Mouse (Mus musculus): ENCODE results near the gene Grik4. TPM values are rescaled to one million over a fixed set of nuclear protein-coding genes. Genes with fewer than 3 reads are reported as not detected.
A peak's percentile ranks its signal among the peaks of the same experiment; 100 is the strongest.

The Grik4 gene
- polyA plus RNA-seq, 2 experiments = 0.19 to 0.38 TPM

DNA sequence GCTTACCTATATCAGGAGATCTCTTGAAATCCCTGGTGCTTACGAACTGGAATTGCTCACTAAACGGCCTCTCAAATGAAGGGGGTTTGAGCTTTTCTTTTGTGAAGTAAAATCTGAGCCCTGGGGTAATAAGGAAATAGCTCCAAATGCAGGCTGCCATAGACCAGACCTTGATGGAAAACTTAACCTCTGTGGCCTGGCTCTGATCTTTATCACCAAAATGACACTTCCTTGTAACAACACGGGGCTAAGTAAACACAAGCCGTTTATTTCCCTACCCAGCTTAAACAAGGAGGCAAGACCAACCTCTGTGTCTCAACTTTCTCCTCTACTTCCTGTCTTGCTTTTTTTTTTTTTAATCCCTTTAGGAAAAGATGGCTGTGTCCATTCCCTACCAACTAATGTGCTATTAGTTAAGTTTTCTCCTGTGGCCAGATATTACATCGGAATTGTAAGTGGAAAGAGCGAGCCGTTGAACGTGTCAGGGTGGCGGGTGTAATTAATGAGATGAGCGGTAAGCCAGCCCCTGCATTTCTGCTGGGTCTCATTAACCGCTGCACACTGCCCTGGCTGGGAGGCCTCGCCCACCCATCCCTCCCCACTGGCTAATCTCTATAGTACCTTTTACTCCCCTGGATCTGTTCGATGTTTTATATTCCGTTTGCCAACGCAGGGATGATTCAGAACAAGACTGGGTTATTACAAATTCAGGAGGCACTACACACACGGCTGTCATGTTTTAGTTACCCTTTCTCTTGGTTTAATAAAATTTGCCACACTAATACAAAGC lies 47.7 kb downstream of the Grik4 start:
- Histone ChIP-seq H3K27me3 (ENCODE audit: control insufficient read depth, insufficient read depth, low read length) (peaks cover 25% of the 10 kb centered on the region), H3K9ac (replicated peaks) (no peak overlapping the region), H3K4me3 (ENCODE audit: insufficient read depth in 1 of 2, low read depth in 2 of 2, low read length in 2 of 2) (no peak overlapping the region; a peak in 1 of 4 replicates), H3K4me1 (replicated peaks; ENCODE audit: control insufficient read depth in 2 of 2, insufficient read depth in 2 of 2, low read length in 1 of 2) (no peaks in the 10 kb centered on the region; a peak in 1 of 4 replicates), H3K4me2 (ENCODE audit: low read depth) (peak overlapping the region; percentile 53), H3K9me3 (ENCODE audit: control insufficient read depth, low read length) (no peaks in the 10 kb centered on the region), H3K27ac (no peak overlapping the region), H3K36me3 (replicated peaks; ENCODE audit: control insufficient read depth, insufficient read depth, low read depth) (no peaks in the 10 kb centered on the region)
- DNase-seq (ENCODE audit: low read depth in 3 of 3, low spot score in 3 of 3) = no peak
- no peak for ATAC-seq (ENCODE audit: insufficient read depth)
- TF ChIP-seq EP300 (IDR thresholded peaks at IDR 0.05; ENCODE audit: low read depth) (no peak), CTCF (IDR thresholded peaks at IDR 0.05; ENCODE audit: low read depth) (no peak)
- 5% methylated on average over 16 of the region's 16 CpGs for WGBS (ENCODE audit: insufficient replicate concordance)

- Histone ChIP-seq H3K27me3 (ENCODE audit: control insufficient read depth, insufficient read depth, low read length) (peaks cover 17% of the 10 kb centered on the region), H3K4me2 (ENCODE audit: low read depth) (no peak overlapping the region), H3K9ac (replicated peaks) (no peak overlapping the region), H3K27ac (no peak overlapping the region), H3K4me1 (replicated peaks; ENCODE audit: control insufficient read depth in 2 of 2, insufficient read depth in 2 of 2, low read length in 1 of 2) (no peaks in the 10 kb centered on the region; a peak in 1 of 4 replicates), H3K4me3 (ENCODE audit: insufficient read depth in 1 of 2, low read depth in 2 of 2, low read length in 2 of 2) (no peak overlapping the region), H3K36me3 (replicated peaks; ENCODE audit: control insufficient read depth, insufficient read depth, low read depth) (no peaks in the 10 kb centered on the region), H3K9me3 (ENCODE audit: control insufficient read depth, low read length) (no peaks in the 10 kb centered on the region)
- ATAC-seq (ENCODE audit: insufficient read depth) = no peak
- TF ChIP-seq CTCF (IDR thresholded peaks at IDR 0.05; ENCODE audit: low read depth) (no peak), EP300 (IDR thresholded peaks at IDR 0.05; ENCODE audit: low read depth) (no peak)
- no peak for DNase-seq (ENCODE audit: low read depth in 3 of 3, low spot score in 3 of 3)
- 51% methylated on average over 8 of the region's 8 CpGs for WGBS (ENCODE audit: insufficient replicate concordance)
These were observed 51.5 kb downstream of the Grik4 start for GRCm38 (mm10) chr9:42892765-42893164.

DNA sequence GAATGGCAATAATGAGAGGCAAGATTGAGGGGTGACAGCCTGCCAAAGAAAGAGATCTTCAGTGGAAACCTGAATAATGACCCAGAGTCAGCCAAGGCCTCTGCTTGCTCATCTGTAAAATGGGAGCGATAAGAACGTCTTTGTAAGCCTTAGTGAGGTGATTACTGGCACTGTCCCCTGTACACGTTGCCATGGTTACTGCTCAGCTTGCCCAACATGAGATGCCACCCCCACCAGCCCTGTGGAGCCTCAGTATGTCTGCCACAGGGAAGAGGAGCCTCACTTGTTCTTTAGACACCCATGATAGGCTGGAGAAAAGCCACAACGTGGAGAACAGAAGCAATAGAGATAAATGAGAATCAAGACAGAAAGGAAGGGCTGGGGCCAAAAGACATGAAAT lies 56.4 kb downstream of the Grik4 start:
- 52% methylated on average over 4 of the region's 4 CpGs for WGBS (ENCODE audit: insufficient replicate concordance)
- DNase-seq (ENCODE audit: low read depth in 3 of 3, low spot score in 3 of 3) (no peak), ATAC-seq (ENCODE audit: insufficient read depth) (no peak)
- H3K9ac ChIP-seq (replicated peaks) = no peak overlapping the region
- no peaks in the 10 kb centered on the region for H3K4me1 ChIP-seq (replicated peaks; ENCODE audit: control insufficient read depth in 2 of 2, insufficient read depth in 2 of 2, low read length in 1 of 2)
- no peaks in the 10 kb centered on the region for H3K9me3 ChIP-seq (ENCODE audit: control insufficient read depth, low read length)
- TF ChIP-seq CTCF (IDR thresholded peaks at IDR 0.05; ENCODE audit: low read depth) (no peak), EP300 (IDR thresholded peaks at IDR 0.05; ENCODE audit: low read depth) (no peak)
- H3K36me3 ChIP-seq (replicated peaks; ENCODE audit: control insufficient read depth, insufficient read depth, low read depth) = no peaks in the 10 kb centered on the region
- no peak overlapping the region for H3K4me3 ChIP-seq (ENCODE audit: insufficient read depth in 1 of 2, low read depth in 2 of 2, low read length in 2 of 2)
- no peak overlapping the region for H3K4me2 ChIP-seq (ENCODE audit: low read depth)
- H3K27ac ChIP-seq = no peak overlapping the region
- H3K27me3 ChIP-seq (ENCODE audit: control insufficient read depth, insufficient read depth, low read length) = no peaks in the 10 kb centered on the region

DNA sequence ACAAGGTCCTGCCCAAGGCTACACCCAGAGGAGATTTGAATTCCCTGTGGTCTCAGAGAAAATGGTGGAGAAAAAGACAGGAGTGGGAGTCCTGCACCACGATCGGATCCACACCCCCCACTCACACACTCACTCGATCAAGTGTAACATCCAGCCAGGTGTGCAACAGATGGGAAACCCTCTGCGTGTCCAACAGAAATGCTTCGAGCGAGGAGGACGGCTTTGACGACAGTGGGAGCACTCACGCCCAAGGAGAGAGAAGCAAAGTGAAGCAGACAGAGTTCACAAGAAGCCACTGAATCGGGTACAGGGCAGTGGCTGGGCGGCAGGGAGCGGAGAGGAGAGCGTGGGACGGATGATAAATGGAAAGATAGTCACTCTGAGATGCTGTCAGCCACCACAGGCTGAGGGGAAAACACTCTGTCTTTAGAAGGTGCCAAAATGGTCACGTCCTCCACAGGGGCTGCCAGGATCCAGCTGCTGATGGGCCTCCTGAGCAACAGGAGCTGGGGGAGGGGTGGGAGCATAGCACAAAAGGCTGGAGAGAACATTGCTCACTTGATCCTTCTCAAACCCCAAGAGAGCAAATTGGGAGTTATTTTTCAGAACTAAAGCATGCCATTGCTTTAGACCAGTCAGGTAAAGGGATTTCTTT lies 58.1 kb downstream of the Grik4 start:
- H3K9me3 ChIP-seq (ENCODE audit: control insufficient read depth, low read length) = no peaks in the 10 kb centered on the region
- TF ChIP-seq EP300 (IDR thresholded peaks at IDR 0.05; ENCODE audit: low read depth) = no peak
- DNase-seq (ENCODE audit: low read depth in 3 of 3, low spot score in 3 of 3) = no peak
- no peak overlapping the region for H3K9ac ChIP-seq (replicated peaks)
- H3K27me3 ChIP-seq (ENCODE audit: control insufficient read depth, insufficient read depth, low read length) = no peaks in the 10 kb centered on the region
- ATAC-seq (ENCODE audit: insufficient read depth) = no peak
- H3K27ac ChIP-seq = no peak overlapping the region
- H3K4me2 ChIP-seq (ENCODE audit: low read depth) = no peak overlapping the region
- WGBS (ENCODE audit: insufficient replicate concordance) = 42% methylated on average over 15 of the region's 15 CpGs
- H3K4me3 ChIP-seq (ENCODE audit: insufficient read depth in 1 of 2, low read depth in 2 of 2, low read length in 2 of 2) = no peak overlapping the region
- no peaks in the 10 kb centered on the region for H3K36me3 ChIP-seq (replicated peaks; ENCODE audit: control insufficient read depth, insufficient read depth, low read depth)
- no peaks in the 10 kb centered on the region for H3K4me1 ChIP-seq (replicated peaks; ENCODE audit: control insufficient read depth in 2 of 2, insufficient read depth in 2 of 2, low read length in 1 of 2)

DNA sequence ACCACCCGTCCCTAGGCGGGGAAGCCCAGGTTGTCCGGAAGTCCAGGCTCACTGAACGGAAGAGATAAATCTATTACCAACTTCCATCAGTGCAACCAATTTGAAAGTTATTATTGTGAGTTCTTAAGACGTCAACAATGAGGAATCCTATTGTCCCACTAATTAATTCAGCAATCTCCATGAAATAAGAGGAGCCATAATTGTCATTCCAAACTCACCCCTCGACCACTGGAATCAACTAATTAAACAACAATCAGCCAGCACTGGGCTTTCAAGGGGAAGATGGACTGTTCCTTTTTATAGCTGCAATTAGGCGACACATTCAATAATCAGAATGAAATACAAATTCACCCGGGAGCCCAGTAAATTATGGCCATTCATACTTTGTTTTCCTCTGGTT lies 58.7 kb downstream of the Grik4 start:
- DNase-seq (ENCODE audit: low read depth in 3 of 3, low spot score in 3 of 3) (no peak), ATAC-seq (ENCODE audit: insufficient read depth) (no peak)
- no peaks in the 10 kb centered on the region for H3K27me3 ChIP-seq (ENCODE audit: control insufficient read depth, insufficient read depth, low read length)
- H3K36me3 ChIP-seq (replicated peaks; ENCODE audit: control insufficient read depth, insufficient read depth, low read depth) = no peaks in the 10 kb centered on the region
- no peak overlapping the region for H3K4me3 ChIP-seq (ENCODE audit: insufficient read depth in 1 of 2, low read depth in 2 of 2, low read length in 2 of 2)
- H3K9me3 ChIP-seq (ENCODE audit: control insufficient read depth, low read length) = no peaks in the 10 kb centered on the region
- 36% methylated on average over 8 of the region's 8 CpGs for WGBS (ENCODE audit: insufficient replicate concordance)
- no peak for TF ChIP-seq EP300 (IDR thresholded peaks at IDR 0.05; ENCODE audit: low read depth)
- TF ChIP-seq CTCF (IDR thresholded peaks at IDR 0.05; ENCODE audit: low read depth) = no peak
- no peaks in the 10 kb centered on the region for H3K4me1 ChIP-seq (replicated peaks; ENCODE audit: control insufficient read depth in 2 of 2, insufficient read depth in 2 of 2, low read length in 1 of 2)
- no peak overlapping the region for H3K27ac ChIP-seq
- H3K4me2 ChIP-seq (ENCODE audit: low read depth) = no peak overlapping the region
- no peak overlapping the region for H3K9ac ChIP-seq (replicated peaks)

Data from liver, embryonic 14.5 days (tissue).